8 mouse cellular contexts compared by ENCODE assay signal in the genomic region with DNA sequence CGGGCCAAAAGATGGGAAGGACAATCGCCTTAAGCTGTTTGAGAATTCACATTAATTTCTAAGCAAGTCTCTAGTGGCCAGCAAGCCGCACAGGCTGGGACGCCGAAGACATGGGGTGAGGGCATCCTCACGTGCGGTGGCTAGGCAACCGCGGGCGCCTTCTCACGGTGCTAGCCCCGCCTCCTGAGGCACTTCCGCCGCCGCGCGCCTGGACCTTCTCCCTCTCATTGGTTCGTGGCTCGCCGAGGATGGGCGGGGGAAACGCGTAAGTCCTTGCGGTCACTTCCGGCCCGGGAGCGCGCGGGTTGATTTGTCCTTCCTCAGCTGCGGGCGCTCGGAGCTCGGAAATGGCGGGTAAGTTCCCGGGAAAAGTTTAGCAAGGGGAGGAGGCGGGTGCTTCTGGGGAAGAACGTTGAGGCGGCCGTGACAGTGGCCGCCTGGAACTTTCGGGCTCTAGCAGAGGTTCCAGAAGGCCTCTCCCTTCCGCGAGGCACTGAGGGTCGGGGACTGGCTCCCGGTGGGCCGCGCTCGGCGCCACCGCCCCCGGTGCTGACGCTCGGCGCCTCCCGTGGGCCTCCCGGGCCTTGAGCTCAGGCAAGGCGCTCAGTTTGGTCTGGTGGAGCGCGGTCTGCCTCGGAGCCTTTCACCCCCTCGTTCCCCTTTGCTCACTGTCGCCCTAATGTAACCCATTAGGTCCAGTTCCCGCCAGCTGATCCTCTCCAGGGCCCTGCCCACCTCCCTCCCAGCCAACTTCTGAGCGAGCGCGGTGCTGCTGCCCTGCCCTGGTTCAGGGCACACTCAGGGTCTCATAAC. TPM values are rescaled to one million over a fixed set of nuclear protein-coding genes. Genes with fewer than 3 reads are reported as not detected.
A peak's percentile ranks its signal among the peaks of the same experiment; 100 is the strongest.
DNase-seq lines count a peak whose midpoint lies in the region; ATAC-seq and TF ChIP-seq lines count a peak whose summit lies in the region.

Gene Hat1, plus strand, starts transcription at position 8 of the 813 bp plus-strand sequence.

- peak within 1 kb of the TSS; percentile 76 for H3K4me2 ChIP-seq in embryonic facial prominence, embryonic 13.5 days
- H3K4me2 ChIP-seq in limb, embryonic 13.5 days (replicated peaks): peak within 1 kb of the TSS; percentile 81
- H3K4me2 ChIP-seq in midbrain, embryonic 16.5 days (ENCODE audit: low read length): peak within 1 kb of the TSS; percentile 98

- no peak for TF ChIP-seq CTCF in heart, adult 2 months (IDR thresholded peaks at IDR 0.05)

- H3K27me3 ChIP-seq in embryonic facial prominence, embryonic 13.5 days: no peaks in the 10 kb centered on the region
- H3K27me3 ChIP-seq in heart, adult 2 months (ENCODE audit: control insufficient read depth, insufficient read depth, low read length): no peaks in the 10 kb centered on the region
- H3K27me3 ChIP-seq in limb, embryonic 13.5 days: no peaks in the 10 kb centered on the region
- no peaks in the 10 kb centered on the region for H3K27me3 ChIP-seq in midbrain, embryonic 16.5 days (ENCODE audit: control insufficient read depth, insufficient read depth, low read depth, low read length)

- TF ChIP-seq POLR2A in heart, adult 2 months (IDR thresholded peaks at IDR 0.05; ENCODE audit: insufficient read depth, low read depth, low read length): peak; percentile 58; the same call in 1 of the 2 replicates

- WGBS in embryonic facial prominence, embryonic 13.5 days: under 1% methylated on average over 66 of the region's 66 CpGs
- under 1% methylated on average over 66 of the region's 66 CpGs for WGBS in heart, adult 2 months
- under 1% methylated on average over 66 of the region's 66 CpGs for WGBS in limb, embryonic 13.5 days
- under 1% methylated on average over 62 of the region's 66 CpGs for WGBS in midbrain, embryonic 16.5 days

- H3K27ac ChIP-seq in embryonic facial prominence, embryonic 13.5 days: peak within 1 kb of the TSS; percentile 84
- peak within 1 kb of the TSS; percentile 70 for H3K27ac ChIP-seq in heart, adult 2 months
- peak within 1 kb of the TSS; percentile 81; the same call in 1 of the 2 replicates for H3K27ac ChIP-seq in limb, embryonic 13.5 days
- 0 out of 2 replicates have a peak within 1 kb of the TSS, but pooled peaks have one; percentile 0 for H3K27ac ChIP-seq in midbrain, embryonic 16.5 days (ENCODE audit: low read length)

- DNase-seq in 3134 (ENCODE audit: extremely low read depth, insufficient read length, low spot score): peak; percentile 97
- DNase-seq in adrenal gland, postnatal 36 days: peak; percentile 97 to 98
- peak; percentile 95 to 96 for DNase-seq in heart, adult 2 months
- peak; percentile 94 to 96 for DNase-seq in kidney, adult 8-10 months
- peak; percentile 90 to 97 for DNase-seq in spleen, postnatal 10 days (ENCODE audit: low spot score in 2 of 2)

- H3K9ac ChIP-seq in embryonic facial prominence, embryonic 13.5 days: peak within 1 kb of the TSS; percentile 92
- H3K9ac ChIP-seq in heart, adult 2 months (ENCODE audit: low read depth, low read length): peak within 1 kb of the TSS; percentile 72
- peak within 1 kb of the TSS; percentile 92 for H3K9ac ChIP-seq in limb, embryonic 13.5 days
- peak within 1 kb of the TSS; percentile 66 for H3K9ac ChIP-seq in midbrain, embryonic 16.5 days (ENCODE audit: low read depth, low read length)

- no peaks in the 10 kb centered on the region for H3K9me3 ChIP-seq in embryonic facial prominence, embryonic 13.5 days
- no peaks in the 10 kb centered on the region for H3K9me3 ChIP-seq in limb, embryonic 13.5 days
- no peaks in the 10 kb centered on the region for H3K9me3 ChIP-seq in midbrain, embryonic 16.5 days (replicated peaks; ENCODE audit: control insufficient read depth, low read length, poor library complexity, severe bottlenecking)

- peaks cover 23% of the 10 kb centered on the region for H3K36me3 ChIP-seq in embryonic facial prominence, embryonic 13.5 days
- no peaks in the 10 kb centered on the region; the same call in 1 of the 2 replicates for H3K36me3 ChIP-seq in heart, adult 2 months (ENCODE audit: control insufficient read depth, insufficient read depth, low read length)
- peaks cover 21% of the 10 kb centered on the region for H3K36me3 ChIP-seq in limb, embryonic 13.5 days
- H3K36me3 ChIP-seq in midbrain, embryonic 16.5 days (ENCODE audit: control insufficient read depth, insufficient read depth, low read length): no peaks in the 10 kb centered on the region

- peak; percentile 94 for ATAC-seq in embryonic facial prominence, embryonic 13.5 days (ENCODE audit: insufficient number of reproducible peaks, insufficient read depth, low FRiP score, low TSS enrichment, low read depth)
- ATAC-seq in limb, embryonic 13.5 days (ENCODE audit: low FRiP score, low read depth): peak; percentile 99
- ATAC-seq in midbrain, embryonic 16.5 days: peak; percentile 100

- peak within 1 kb of the TSS; percentile 91 for H3K4me3 ChIP-seq in embryonic facial prominence, embryonic 13.5 days
- peak within 1 kb of the TSS; percentile 87 for H3K4me3 ChIP-seq in heart, adult 2 months
- H3K4me3 ChIP-seq in limb, embryonic 13.5 days: peak within 1 kb of the TSS; percentile 90
- H3K4me3 ChIP-seq in midbrain, embryonic 16.5 days (ENCODE audit: low read depth, low read length): peak within 1 kb of the TSS; percentile 66

- TF ChIP-seq EP300 in heart, adult 2 months (IDR thresholded peaks at IDR 0.05; ENCODE audit: insufficient read depth, low read depth, low read length): 0 out of 2 replicates have a peak, but pooled peaks have one; percentile 39

- peaks cover 6% of the 10 kb centered on the region for H3K4me1 ChIP-seq in embryonic facial prominence, embryonic 13.5 days
- H3K4me1 ChIP-seq in heart, adult 2 months (ENCODE audit: control insufficient read depth, insufficient read depth, low read length): no peaks in the 10 kb centered on the region; the same call in 1 of the 2 replicates
- peaks cover 10% of the 10 kb centered on the region for H3K4me1 ChIP-seq in limb, embryonic 13.5 days
- H3K4me1 ChIP-seq in midbrain, embryonic 16.5 days (ENCODE audit: control insufficient read depth, insufficient read depth, low read length): peaks cover 9% of the 10 kb centered on the region

- no peaks in the 10 kb centered on the region; the same call in 1 of the 2 replicates for H3K79me2 ChIP-seq in heart, adult 2 months (replicated peaks; ENCODE audit: control insufficient read depth, insufficient read depth, low read length)

- intact Hi-C loops in heart, adult 2 months (cut with DNase I): loop anchor here (1.0 to 10.0 kb wide), 3 partner anchors 22 to 564 kb away; partner anchors contain the start of genes Slc25a12 and Tlk1

RNA-seq across cellular contexts. Expression of gene Hat1, which starts in this region (rescaled TPM):
- total RNA-seq in adrenal gland, postnatal 36 days (2021): 10 to 100 TPM; 30.7 to 35.8 TPM
- polyA plus RNA-seq in embryonic facial prominence, embryonic 13.5 days (2015; fragmentation: Nextera tagmentation; extraction: Ambion mirVana): 117 and 135 TPM in 2 replicates
- 10 to 100 TPM; 28.1 to 28.4 TPM for total RNA-seq in heart, adult 2 months (2021)
- 7.6 and 16.4 TPM in 2 replicates for polyA plus RNA-seq in heart, adult 2 months (2012; rRNA removed)
- 120 and 122 TPM in 2 replicates for polyA plus RNA-seq in limb, embryonic 13.5 days (2015; fragmentation: Nextera tagmentation; extraction: Ambion mirVana)
- 38.1 and 45.0 TPM in 2 replicates for polyA plus RNA-seq in midbrain, embryonic 16.5 days (2015; fragmentation: Nextera tagmentation; extraction: Ambion mirVana)

Comparison
In these comparisons a context has a peak if more than half of its experiments do, and no peak if none do; other contexts are left out.
1. Peak in every context shown above with its lines: DNase-seq, ATAC-seq, H3K4me3 ChIP-seq and H3K27ac ChIP-seq.
2. H3K27ac ChIP-seq: peak in every context shown above with its lines; median percentile 84 in embryonic facial prominence, embryonic 13.5 days; 81 in limb, embryonic 13.5 days; 70 in heart, adult 2 months; 0 in midbrain, embryonic 16.5 days.